Mouse (Mus musculus) cerebellum, adult 9-10 months (tissue): Measurements from ENCODE around the gene Eif5.
"Not testable (repeated sequence)": the region's sequence is repeated elsewhere in the genome, so short reads cannot be mapped to it uniquely, and the experiment has no call there.

Experiments used
- DNase-seq: peaks from one replicate; pipeline ENCODE4 v3.0.0; 2022

The Eif5 gene

GRCm38 (mm10) chr12:111527643-111528281 is 10.1 kb upstream of the Eif5 start:
- DNase-seq: no peak

GRCm38 (mm10) chr12:111529192-111529591 is 8.6 kb upstream of the Eif5 start:
- no peak for DNase-seq

DNA sequence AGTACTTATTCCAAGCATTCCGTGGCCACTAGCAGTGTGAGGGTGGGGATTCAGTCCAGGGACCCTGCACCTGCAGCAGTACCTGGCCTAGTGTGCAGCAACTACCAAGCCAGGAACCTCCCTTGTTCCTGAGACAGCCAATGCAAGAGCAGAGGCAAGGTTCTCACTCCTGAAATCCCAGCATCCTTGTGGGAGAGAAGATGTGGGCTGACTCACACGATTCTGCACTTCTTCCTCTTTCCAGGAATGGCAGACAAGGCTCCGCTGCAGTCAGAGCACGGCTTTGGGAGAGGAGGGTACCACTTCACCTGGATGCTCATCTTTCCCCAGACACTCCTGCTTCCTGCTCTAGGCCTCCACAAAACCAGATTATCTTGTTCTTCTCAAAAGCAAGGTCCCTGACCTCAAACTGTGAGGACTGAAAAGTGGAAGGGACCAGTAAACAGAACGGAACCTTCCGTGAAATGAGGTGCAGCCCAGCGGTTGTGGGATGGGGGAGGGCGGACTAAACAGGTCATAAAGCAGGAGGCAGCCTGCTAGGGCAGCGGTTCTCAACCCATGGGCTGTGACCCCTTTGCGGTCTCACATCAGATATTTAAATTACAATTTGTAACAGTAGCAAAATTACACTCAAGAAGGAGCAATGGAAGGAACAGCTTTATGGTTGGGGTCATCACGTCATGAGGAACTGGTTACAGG is 4.6 kb upstream of the Eif5 start:
- no peak for DNase-seq

DNA sequence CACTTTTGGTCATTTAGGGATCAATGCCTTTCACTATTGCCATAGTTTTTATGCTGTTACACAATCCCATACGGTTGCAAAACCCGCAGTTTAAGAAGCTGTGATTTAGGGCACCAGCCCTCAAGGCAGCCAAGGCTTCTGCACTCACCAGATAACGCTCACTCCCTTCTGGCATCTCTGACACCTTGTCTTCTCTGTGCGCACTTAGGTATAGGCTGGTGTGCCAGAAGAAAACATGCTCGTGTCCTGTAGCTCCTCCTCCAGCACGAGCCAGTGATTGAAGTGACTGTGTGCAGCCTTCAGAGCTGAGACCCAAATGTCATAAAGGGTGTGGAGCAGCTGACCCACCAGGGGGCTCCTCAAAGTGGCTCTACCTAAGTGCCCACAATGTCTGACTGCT is 2.5 kb upstream of the Eif5 start:
- no peak for DNase-seq

- no peak for DNase-seq
Measured at GRCm38 (mm10) chr12:111535762-111536161, 2.1 kb upstream of the Eif5 start.

- DNase-seq: peak; percentile 34
Measured at GRCm38 (mm10) chr12:111536746-111537145, 1.1 kb upstream of the Eif5 start.

- DNase-seq: no peak
Measured at GRCm38 (mm10) chr12:111537341-111537740, 475 bp upstream of the Eif5 start.

GRCm38 (mm10) chr12:111538292-111539040 is 650 bp downstream of the Eif5 start:
- peak; percentile 79 for DNase-seq

DNA sequence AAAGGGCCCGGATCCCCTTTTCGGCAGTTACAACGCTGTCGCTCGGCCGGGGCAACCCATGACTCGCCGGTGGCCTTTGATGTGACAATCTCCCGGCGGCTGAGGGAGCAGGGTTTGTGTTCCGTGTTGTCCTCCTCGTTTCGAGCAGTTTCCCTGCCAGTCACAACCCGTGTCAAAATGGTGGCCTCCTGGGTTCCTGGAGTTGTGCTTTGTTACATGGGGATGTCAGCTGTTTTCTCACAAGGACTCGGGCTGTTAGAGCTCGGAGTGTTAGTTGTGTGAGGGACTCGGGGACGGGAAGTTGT is 1.2 kb downstream of the Eif5 start:
- no peak for DNase-seq

- no peak for DNase-seq
Measured at GRCm38 (mm10) chr12:111547070-111547469, 9.3 kb downstream of the Eif5 start.

- no peak for DNase-seq
Measured at GRCm38 (mm10) chr12:111548555-111549289, 10.9 kb downstream of the Eif5 start.

DNA sequence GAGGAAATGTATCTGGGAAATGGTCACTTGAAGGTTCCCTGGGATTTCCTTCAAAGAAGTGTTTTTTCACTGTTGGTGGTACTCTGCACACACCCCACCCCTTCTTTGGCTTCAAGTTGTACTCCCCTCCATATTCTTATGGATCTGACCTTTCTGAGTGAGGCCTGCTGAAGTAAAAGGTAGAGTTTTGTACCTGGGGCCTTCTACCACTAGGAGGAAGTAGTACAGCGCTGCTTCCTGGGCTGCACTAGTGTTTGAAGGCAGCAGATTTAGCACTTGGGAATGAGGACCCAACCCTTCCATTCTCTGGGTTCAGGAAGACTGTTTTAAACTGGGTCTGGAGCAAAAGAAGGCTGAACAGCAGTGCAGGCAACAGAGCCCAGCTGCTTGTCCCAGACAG is 12.9 kb downstream of the Eif5 start:
- DNase-seq: no peak

DNA sequence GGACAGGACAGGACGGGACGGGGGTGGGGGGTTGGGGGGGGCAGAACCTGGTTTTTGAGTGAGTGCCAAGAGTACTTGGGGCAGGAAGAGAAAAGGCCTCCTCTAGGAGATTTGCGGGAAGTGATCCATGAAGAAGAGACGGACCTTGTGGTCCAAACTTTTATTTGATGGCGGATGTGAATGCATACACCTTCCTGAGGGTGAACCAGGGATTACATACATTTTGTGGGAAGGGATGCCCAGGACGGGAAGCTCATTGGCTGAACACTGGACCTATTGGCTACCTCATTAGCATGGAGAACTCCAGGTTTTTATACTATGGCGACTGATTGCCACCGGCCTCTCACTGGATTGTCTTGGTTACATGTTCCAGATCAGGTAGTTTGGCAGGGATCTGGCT is 14.5 kb downstream of the Eif5 start:
- DNase-seq: no peak

DNA sequence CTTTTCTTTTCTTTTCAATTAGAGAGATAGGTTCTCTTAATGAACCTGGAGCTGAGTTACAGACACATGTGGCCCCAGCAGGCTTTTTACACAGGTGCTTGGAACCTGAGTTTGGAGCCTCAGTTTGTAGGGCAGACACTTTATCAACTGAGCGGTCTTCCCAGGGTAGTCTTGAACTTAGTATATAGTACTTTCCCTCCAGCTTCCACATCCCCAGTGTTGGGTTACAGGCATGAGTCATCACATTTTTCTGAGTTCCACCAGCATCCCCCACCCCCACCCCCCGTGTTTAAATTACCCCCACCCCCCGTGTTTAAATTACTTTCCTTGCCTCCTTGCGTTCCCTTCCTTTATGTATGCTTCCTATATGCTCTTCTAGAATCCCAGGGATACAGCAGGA is 17.5 kb downstream of the Eif5 start:
- DNase-seq: no peak

DNA sequence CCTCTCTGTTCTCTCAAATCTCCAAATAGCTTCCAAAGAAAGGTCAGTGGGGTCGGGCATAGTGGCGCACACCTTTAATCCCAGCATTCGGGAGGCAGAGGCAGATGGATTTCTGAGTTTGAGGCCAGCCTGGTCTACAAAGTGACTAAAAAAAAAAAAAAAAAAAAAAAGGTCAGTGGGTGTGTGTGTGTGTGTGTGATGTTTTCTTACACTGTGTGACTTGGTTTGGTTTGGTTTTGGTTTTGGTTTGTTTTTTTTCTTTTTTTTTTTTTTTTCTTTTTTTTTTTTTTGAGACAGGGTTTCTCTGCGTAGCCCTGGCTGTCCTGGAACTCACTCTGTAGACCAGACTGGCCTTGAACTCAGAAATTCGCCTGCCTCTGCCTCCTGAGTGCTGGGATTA is 18.1 kb downstream of the Eif5 start:
- DNase-seq: not testable (repeated sequence)

DNA sequence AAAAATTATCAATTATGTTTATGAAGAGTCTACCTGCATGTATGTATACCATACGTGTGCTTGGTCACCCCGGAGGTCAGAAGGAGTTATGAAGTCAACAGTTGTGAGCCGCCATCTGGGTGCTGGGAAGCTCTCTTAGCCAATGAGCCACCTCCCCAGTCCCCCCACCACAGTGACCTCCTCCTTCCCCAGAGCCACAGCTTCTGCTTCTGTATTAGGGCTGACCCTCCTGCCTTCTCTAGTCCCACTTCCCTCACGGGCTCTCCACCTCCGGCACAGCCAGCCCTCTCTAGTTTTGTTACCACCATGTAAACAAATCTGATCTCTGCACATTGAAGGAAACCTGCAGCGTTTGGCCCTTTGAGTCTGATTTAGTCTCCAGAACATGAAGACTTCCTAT is 19.7 kb downstream of the Eif5 start:
- no peak for DNase-seq

- no peak for DNase-seq
Measured at GRCm38 (mm10) chr12:111558655-111559054, 20.8 kb downstream of the Eif5 start.

DNA sequence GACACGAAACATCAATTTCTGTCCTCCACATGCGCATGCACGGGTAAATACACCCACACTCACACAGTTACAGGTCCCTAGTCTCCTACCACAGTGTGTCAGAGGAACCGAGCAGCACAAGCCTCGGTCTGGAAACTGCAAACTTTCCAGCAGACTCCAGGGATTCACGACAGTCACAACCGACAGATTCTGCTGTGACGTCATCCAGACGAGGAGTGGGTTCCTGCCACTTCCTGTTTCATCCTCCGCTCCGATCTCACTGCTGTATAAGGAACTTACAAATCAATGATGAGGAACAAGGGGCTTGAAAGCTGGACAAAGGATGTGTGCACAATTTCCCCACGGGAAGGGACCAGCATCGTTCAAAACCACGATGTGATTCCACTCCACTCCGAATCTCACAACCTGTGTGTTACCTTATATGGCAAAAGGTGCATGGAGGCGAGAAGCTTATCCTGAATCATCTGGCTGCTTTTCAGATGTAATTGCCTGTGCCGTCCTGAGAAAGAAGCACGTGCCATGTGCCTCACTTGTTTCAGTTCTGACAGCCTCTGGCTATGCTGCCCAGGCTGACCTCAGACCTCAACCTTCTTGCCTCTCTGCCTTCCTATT is 21.9 kb downstream of the Eif5 start:
- DNase-seq: no peak

DNA sequence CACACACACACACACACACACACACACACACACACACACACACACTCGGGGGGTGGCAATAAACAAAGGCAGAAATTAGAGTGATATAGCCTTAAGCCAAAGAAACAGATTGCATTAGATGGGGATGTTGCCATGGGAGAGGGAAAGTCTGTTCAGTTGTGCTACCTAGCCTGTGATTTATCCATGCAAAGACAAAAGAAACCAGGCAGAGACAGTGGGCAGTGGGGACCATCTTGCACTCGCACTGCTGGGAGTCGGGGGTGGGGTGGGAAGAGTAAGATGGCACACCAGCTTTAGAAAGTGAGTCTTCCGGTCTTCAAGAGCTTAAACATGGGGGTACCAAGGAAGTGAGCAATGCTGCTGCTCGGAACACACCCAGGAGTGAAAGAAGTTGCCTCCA is 22.5 kb downstream of the Eif5 start:
- DNase-seq: no peak

GRCm38 (mm10) chr12:111562276-111562814 is 24.5 kb downstream of the Eif5 start:
- no peak for DNase-seq

DNA sequence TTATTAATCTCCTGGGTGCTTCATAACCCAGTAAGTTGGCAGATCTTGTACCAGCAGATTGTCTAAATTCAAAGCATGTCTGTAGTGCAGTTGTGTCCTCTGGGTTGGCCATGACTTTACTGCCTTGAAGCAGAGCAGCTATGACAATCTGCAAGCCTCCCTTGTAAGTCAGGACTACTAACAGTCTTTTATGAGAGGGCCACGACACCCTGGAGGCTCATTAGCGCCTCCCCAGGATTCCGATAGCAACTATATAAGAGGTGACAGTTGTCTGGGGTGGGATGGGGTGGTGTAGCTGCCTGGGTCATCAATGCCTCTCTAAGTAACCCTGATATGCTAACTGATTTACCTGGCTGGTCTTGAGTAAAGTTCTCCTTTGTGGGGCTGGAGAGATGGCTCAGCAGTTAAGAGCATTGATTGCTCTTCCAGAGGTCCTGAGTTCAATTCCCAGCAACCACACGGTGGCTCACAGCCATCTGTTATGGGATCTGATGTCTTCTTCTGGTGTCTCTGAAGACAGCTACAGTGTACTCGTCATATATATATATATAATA is 25.3 kb downstream of the Eif5 start:
- DNase-seq: no peak

- DNase-seq: no peak
Measured at GRCm38 (mm10) chr12:111565363-111565762, 27.5 kb downstream of the Eif5 start.

DNA sequence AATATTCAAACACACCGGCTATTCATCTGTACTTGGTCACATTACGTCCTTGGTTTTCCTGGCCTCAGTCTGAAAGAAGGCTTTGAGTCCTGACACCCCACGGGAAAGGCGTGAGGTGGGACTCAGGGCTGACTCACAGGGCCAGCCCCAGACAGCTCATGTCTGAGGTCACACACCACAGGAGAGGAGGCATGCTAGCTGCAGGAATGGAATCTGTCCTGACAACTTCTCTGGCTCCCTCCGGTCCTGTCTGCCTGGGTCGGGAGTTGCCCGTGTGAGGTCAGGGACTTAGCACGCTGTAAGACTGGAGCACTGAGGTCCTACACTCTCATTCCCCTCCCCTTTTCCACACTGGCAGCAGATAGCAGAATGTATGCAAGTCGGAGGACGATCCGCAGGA is 31.0 kb downstream of the Eif5 start:
- DNase-seq: no peak
